Mouse (Mus musculus) embryo, embryonic 11.5 days (tissue): ENCODE measurements around the gene Cstl1.
"Not testable (repeated sequence)": the region's sequence is repeated elsewhere in the genome, so short reads cannot be mapped to it uniquely, and the experiment has no call there.

Experiments used
- DNase-seq: peaks from one replicate; pipeline ENCODE4 v3.0.0-alpha.2; 2012; ENCODE audit warnings: low read depth, low spot score

Cstl1 gene

GRCm38 (mm10) chr2:148750058-148750457, at the start of gene Cstl1:
Gene Cstl1, plus strand, starts transcription at chr2:148750358.
- no peak for DNase-seq

GRCm38 (mm10) chr2:148706409-148707201, 43.6 kb upstream of the Cstl1 start:
- DNase-seq, result peak; percentile 8

GRCm38 (mm10) chr2:148707202-148707530, 43.0 kb upstream of the Cstl1 start:
- no peak for DNase-seq

- no peak for DNase-seq
These were observed 37.8 kb upstream of the Cstl1 start for GRCm38 (mm10) chr2:148712326-148712725.

DNA sequence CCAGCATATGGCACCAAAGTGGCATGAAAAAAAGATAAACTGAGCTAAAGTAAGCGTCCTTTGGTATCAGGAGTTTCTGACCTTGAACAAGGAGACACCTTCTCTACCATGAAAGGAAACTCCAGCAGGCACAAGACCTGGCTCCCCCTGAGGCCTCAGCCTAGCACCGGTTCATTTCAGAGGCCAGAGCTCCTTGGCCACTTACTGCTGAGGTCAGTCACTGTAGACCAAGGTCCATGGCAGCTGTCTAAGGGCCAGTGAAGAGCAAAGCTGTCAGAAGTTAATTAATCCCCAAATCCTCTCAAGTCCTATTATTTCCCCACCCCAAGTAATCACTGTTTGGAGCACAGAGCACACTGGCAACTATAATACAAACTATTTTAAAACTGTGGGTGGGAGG, 33.1 kb upstream of the Cstl1 start:
- DNase-seq, result no peak

DNA sequence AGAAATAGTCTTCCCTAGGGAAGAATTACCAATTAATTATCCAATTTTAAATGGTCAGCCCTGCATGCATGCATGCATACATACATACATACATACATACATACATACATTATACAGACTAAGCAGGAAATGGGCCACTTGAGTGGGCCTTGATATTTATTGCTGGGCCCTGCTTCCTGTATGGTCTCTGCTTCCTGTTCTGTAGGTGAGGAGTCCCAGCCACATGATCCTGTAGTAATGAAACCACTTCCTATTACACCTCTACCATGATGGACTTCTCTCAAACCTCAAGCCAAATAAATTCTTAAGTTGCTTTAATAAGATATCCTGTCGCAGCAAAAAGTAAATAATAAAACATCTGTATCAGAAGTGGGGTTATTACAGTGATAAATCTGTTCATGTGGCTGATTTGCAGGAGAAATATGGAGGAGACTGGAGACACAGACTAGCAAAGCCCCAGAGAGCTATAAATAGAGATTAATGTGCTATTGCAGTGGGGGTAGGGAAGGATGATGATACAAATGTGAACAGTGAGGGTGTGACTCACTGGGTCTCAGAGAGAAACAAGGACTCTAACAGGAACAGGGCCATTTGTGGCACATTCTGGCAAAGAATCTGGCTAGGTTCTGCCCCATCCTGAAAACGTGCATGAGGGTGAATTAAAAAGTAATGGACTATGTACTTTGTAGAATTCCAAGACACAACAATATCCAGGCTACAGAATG, 30.7 kb upstream of the Cstl1 start:
- DNase-seq, result peak; percentile 3

DNA sequence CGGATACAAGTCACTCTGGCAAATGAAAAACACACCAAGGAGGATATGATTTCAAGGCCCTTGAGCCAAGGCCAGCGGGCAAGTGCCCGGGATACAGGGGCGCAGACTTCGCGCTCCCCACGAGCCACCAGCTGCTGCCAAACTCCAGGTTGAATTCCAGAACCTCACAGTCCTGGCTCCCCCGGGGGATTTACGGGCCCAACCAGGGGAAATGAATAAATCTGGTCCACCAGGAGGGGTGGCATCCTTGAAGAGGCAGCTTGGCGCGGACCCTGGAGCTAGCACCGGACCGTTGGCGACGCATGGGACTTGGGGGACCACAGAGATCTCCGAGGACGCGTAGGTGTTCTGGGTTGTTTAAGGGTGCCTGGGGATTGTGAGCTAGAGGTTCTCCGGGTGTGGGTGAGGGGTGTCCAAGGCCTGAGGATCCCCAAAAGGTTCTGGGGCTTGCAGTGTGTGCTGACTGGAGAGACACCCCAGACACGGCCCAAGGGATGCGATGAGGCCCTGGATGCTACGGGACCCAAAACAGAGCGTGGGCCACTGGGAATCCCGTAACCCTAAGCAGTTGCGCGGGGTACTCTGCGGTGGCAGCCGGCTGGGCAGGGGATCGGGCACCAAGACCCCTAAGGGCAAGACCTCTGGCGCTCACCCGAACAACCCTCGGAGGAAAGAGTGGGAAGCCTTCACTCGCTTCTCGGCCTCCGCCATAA, 18.4 kb upstream of the Cstl1 start:
- DNase-seq, result no peak

DNA sequence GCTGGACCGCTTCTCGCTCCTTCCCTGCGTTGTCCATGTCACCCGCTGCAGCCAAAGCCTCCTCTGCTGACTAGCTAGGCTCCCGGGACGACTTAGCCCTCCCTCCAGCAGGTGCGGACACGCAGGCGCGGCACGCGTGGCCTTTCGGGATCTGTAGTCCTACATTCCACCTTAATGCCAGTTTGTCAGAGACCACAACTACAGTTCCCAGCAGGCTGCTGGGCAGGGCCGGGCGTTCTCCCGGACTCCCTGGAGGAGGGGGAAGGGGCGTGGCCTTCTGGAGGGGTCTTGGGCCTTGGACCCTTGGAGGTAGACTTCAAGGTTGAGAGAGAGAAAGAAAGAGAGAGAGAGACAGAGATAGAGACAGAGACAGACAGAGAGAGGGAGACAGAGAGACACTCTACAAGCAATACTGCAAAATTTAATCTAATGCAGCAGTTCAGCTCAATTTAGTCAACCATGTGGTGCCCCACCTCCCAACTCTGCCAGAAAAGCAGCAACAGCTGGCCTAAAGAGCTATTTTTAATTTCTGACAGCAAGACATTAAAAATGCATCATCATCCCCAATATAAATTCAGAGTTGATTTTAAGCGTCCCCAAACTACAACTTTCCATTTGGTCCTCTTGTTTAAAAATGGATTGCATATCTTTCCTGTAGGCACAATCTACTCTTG, 17.7 kb upstream of the Cstl1 start, which contains the start of gene Napb:
Napb (minus strand) TSS at position 141 of the 674 bp plus-strand sequence.
- DNase-seq, result peak; percentile 85

- no peak for DNase-seq
These were observed 7.2 kb upstream of the Cstl1 start for GRCm38 (mm10) chr2:148743001-148743400.

DNA sequence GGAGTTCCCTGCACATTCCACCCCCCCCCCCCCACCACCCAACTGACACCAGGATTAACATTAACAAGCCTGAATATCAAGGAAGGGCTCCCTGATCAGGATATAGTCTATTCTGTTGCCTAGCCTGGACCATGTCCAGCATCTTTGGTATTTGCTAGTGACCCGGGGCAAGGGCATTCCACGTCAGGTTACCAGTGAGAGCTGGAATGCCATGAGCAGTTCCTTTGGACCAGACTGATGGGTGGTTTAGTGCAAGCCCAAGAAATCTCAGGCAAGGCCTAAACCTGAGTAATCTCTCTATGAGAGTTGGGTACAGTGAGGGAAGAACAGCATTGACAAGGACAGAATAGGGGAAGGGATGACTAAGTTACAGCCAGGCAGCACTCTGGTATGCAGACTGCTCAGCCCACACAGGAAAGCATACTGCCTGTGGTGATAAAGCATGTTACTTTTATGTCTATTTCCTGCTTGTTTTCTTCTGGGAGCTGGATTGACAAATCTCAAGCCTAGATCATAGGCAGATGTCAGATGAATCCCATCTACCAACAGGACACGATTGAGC, 6.2 kb upstream of the Cstl1 start:
- no peak for DNase-seq

- DNase-seq, result peak; percentile 82
These were observed 2.0 kb downstream of the Cstl1 start for GRCm38 (mm10) chr2:148751893-148752813.

DNA sequence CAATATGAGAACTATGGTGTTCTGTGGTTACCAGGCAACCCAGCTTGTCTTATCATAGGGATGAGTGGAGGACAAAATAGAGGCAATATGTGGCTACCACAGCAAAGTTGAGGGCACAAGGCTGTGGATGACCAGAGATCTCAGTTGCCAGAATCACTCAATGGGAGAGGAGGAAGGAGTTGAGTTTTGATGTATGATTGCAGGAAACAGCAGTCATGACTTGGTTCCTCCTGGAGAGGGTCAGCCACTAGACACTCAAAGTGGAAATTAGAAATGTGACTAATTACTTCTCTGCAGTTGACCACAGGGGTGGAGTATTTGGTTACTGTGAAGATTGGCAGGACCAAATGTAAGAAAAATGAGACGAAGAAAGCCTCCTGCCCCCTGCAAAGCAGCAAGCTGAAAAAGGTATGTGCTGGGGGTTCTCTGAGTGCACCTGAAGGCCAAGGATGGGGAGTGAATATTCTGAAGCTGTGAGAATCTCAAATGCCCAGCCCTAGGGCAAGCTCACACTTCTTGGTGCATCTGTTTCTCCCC, 4.2 kb downstream of the Cstl1 start:
- DNase-seq, result no peak

DNA sequence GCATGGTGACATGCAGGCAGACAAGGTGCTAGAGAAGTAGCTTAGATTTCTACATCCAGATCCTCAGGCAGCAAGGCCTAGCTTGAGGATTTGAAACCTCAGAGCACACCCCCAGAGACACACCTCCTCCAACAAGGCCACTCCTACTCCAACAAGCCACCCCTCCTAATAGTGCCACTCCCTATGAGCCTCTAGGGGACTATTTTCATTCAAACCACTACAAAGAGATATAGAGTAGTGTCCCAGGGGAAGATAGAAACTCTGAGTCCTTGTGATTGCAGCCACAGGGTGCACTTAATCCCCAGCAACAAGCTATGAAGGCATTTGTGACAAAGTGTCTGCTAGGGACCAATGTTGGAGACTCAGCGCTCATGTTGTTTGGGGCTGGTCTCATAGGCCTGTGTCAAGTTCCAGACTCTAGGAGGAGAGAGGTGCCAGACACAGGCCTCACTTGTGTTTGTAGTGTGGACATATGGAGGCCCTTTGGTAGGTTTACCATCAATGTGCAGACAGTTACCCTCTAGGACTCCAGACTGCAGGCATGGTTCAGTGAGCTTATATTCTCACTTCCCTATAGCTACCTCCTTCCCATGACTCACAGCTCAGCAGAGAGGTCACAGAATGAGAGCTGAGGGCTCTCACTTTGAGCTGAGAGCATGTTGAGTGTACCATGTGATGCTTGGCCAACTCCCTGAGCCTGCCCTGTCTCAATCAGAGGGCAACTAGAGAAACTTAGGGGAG, 13.7 kb downstream of the Cstl1 start:
- DNase-seq, result no peak

DNA sequence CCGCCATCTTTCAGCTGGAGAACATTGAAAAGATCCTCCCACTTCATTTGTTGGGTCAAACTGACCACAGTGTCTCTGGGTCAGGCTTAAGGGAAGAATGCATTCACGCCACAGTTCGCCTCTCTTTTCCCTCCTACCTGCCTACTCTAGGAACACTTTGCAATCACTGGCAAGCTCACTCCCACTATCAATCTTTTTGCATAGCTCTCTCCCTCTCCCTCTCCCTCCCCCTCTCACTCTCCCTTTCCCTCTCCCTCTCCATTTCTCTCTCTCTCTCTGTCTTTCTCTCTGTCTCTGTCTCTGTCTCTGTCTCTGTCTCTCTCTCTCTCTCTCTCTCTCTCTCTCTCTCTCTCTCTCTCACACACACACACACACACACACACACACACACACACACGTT, 21.2 kb downstream of the Cstl1 start, which contains the start of gene Cst11:
Cst11 (minus strand) TSS at position 101 of the 400 bp plus-strand sequence.
- not testable (repeated sequence) for DNase-seq

GRCm38 (mm10) chr2:148781709-148782108, 31.6 kb downstream of the Cstl1 start, which contains the start of gene 8030411F24Rik:
Gene 8030411F24Rik, plus strand, starts transcription at chr2:148782009.
- DNase-seq, result no peak

- no peak for DNase-seq
These were observed 39.0 kb downstream of the Cstl1 start, which contains the start of gene Cst12 for GRCm38 (mm10) chr2:148789142-148789541. Gene Cst12, plus strand, starts transcription at chr2:148789361.

GRCm38 (mm10) chr2:148798485-148798884, 48.3 kb downstream of the Cstl1 start, which contains the start of gene Cst8:
Gene Cst8, plus strand, starts transcription at chr2:148798785.
- DNase-seq, result no peak

GRCm38 (mm10) chr2:148801491-148801921, 51.3 kb downstream of the Cstl1 start:
- no peak for DNase-seq
